Mouse (Mus musculus) urinary bladder, postnatal 25 days (tissue): ENCODE results near the gene D6Ertd527e.
A peak's percentile ranks its signal among the peaks of the same experiment; 100 is the strongest.
"Not testable (repeated sequence)": the region's sequence is repeated elsewhere in the genome, so short reads cannot be mapped to it uniquely, and the experiment has no call there.

Experiments
- DNase-seq: peaks from one replicate; pipeline ENCODE4 v3.0.0; 2022; ENCODE audit warnings: low spot score

The D6Ertd527e gene

DNA sequence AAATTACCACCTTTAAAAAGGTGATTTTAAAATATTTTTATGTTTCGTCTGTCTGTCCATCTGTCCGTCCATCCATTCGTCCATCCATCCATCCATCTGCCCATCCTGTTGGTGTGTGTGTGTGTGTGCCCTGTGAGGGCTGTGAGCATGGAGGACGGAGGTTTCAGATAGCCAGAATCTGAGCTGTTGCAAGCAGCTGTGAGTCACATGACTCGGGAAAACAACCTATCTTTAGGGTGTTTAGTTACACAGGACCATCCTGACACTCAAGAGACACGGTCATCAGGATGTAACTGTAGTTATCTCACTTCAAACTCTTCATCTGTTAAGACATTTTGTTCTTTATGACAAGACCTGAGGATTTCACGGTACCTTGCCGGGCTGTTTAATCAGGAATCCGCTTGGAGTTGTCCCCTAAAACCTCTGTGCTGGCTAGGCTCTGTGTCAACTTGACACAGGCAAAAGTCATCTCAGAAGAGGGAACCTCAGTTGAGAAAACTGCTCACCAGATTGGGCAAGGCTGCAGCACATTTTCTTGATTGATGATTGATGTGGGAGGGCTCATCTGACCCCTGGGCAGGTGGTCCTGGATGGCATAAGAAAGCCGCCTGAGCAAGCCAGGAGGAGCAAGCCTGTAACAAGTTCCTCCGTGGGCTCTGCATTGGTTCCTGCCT lies at the start of gene D6Ertd527e:
TSS of gene D6Ertd527e (plus strand) at position 624 of the 674 bp plus-strand sequence.
- no peak for DNase-seq

DNA sequence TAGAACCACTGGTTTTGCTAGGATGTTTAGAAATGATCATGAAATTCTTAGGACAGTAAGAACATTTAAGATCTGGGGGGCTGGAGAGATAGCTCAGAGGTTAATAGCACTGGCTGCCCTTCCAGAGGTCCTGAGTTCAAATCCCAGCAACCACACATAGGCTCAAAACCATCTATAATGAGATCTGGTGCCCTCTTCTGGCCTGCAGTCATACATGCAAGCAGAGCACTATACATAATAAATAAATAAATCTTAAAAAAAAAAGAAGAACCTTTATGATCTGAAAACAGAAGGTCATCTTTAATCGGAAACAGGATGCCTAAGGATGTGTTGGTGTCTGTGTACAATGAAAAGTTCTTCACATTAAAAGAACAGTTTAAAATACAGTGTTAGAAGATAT lies 44.8 kb upstream of the D6Ertd527e start:
- no peak for DNase-seq

DNA sequence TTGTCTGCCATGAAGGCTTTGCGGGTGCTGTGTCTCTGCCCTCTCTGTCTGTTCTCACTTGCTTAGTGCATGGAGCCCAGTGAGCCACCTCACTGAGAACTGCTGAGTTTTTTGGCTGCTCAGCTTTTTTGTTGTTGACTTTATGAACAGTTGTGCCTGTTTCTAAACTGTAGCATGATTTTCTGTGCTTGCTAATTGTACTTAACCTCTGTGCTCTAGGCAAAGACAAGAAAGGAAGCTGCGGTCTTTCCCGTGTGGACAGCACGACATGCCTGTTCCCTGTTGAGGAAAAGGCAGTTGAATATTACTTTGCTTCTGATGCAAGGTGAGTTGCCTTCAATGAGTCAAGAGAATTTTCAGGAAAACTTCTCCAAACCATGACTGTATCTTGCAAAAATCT lies 41.0 kb upstream of the D6Ertd527e start:
- DNase-seq: no peak

DNA sequence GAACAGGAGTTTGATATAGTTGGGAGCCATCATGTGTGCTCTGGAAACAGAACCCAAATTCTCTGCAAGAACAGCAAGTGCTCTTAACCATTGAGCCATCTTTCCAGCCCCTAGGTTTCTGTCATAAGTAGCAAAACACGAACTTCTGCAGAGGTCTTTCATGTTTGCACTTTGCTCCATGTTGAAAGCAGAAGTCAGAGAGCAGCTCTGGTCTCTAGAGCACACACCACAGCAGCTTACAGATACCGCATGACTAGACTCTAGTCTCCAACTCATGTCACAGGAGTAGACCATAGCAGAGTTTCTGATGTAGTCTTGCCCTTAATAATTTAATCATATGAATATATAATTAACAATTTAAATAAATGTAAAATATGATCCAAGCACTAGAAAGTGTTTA lies 36.3 kb upstream of the D6Ertd527e start:
- DNase-seq: no peak

DNA sequence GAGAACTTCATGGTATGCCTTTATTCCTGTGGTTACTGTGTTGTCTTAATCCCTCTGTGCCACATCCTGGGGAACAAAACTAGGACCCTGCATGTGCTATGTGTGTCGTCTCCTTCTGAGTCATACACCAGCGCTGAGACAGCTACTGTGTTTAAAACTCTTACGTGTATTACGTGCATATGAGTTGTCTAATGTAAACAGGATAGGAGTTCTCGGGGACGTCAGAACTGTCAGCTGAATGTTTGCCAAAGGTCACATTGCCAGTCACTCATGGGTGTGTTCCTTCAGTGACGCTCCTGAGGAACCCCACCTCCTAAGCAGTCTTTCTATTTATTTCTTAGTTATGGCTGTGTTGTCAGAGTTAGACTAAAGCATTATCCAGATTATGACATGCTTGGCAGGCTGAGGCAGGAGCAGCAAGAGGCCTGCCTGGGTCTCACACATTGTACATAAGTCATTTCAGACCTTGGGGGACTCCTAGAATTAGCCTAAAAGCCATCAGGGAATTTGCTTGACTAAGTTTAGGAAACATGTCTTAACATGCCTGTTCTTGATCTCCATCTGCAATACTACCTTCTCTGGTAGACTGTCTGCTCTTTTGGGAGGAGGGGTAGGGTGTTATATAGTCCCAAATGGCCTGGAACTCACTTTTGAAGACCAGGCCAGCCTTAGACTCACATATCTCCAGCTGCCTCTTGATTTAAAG lies 35.2 kb upstream of the D6Ertd527e start:
- no peak for DNase-seq

DNA sequence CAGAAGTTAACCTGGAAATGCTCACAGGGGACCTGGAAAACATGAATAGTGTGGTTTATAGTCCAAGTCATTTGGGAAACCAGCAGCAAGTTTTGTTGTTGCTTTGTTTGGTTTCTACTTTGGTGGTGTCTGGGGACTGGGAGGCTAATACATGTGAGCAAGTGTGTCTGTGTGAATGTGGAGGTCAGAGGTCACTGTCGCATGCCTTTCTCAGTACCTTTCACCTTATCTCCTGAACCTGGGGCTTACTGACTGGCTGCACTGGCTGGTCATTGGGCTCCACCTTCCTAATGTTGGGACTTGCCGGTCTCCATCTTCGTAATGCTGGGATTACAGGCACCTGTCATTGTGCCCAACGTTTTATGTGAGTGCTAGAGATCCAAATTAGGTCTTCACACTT lies 33.9 kb upstream of the D6Ertd527e start:
- no peak for DNase-seq

DNA sequence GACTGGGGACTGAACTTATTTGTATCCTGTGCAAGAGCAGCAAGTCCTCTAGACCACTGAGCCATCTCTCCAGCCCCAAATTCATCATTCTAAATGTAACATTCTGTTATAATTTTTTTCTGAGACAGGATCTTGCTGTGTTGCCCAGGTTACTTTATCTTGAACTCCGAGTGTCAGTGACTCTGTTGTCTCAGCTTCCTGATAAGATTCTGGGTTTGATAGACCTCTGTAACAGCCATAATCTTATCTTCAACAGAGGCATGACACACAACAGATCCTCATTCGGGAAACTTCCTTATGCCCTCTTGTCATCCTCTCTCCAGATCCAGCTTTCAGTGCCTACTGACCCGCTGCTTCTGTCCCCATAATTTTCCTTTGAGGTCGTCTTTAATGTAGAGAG lies 31.8 kb upstream of the D6Ertd527e start:
- DNase-seq: no peak

DNA sequence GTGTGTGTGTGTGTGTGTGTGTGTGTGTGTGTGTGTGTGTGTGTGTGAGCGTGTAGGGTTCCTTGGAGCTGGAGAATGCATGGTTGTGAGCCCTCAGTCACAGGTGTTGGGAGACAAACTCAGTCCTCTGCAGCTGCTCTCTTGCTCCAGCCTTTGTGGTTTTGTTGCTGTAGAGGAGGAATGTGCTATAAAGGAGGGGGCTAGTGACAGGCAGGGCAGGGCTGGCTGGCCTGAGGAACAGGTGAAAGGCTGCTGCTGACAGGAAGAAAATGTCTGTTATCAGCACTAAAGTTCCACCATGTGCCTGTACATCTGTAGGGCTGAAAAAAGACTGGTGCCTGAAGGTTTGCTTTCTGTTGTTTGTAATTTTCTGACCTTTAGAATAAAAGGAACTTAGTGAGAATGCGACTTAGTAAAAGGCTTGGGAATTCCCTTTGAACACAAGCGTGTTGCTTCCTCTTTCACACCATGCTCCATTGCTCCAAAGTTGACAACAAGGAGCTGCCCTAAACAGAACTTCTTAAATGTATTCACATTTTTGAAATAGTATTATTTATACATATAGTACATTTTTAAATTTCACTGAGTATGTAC lies 29.4 kb upstream of the D6Ertd527e start:
- no peak for DNase-seq

DNA sequence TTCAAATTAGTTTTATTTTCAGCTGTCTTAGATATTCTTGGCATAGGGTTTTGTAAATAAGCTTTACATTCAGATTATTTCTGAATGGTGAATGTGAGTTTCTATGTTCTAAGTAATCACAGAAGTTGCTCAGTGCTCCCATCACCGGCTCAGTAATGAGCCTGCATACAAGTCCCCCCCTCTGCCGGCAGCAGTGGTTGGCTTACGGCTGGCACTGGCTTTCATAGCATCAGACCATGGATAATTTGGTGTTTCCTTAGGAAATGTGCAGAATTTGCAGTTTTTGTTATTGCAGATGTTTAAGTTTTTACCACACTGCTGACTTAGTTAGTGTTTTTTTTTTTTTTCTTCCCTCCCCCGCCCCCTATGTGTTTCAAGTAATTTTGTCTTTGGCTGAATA lies 25.1 kb upstream of the D6Ertd527e start:
- no peak for DNase-seq

DNA sequence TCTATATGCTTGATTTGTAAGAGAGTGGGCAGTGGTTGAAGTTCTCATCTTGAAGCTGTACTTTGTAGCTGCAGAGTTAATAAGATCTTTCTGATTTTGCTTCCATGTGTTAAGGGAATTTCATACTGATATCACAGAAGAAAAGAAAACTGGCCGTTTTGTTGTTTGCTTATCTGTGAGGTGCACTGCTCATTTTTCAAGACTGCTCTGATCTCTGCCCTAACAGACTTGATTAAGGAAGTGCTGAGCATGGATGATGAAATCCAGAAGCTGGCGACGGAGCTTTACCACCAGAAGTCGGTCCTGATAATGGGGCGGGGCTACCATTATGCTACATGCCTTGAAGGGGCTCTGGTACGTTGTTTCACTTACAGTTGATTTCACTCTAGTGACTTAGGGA lies 19.5 kb upstream of the D6Ertd527e start:
- no peak for DNase-seq

DNA sequence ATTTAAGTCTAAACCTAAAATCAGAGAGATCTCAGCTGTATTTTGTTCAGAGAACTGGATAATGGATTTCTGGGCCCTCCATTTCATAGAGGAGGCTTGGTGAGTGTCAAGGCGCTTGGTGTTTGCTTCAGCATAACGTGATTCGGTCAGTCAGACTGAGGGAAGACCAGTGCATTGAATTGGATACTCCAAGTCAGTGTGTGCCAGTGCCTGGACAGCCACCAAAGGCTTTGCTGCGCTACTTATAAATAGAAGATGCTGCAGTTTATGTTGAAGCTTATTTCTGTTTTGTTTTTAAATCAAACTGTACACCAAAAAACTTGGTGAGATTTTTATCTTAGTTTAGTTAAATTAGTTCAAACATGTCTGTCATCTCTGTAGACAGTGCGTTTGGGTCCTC lies 16.2 kb upstream of the D6Ertd527e start:
- no peak for DNase-seq

DNA sequence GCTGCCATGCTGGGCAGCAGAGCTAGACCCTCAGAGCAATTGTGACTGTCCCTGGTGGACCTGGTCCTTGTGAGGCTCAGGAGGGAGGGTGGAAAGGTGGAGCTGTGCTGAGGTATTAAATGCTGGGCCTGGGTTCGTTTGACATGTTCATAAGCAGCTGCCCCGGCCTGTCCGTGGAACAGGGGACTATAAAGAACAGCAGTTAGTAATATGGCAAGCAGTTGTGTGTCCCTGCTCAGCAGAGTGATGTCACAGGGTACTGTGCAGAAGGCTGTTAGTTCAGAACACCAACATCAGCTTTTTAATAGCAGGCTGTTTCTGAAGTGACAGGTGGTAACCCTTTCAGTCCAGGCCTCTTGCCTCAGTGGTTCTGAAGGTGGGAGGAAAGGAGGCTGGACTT lies 13.7 kb upstream of the D6Ertd527e start:
- no peak for DNase-seq

DNA sequence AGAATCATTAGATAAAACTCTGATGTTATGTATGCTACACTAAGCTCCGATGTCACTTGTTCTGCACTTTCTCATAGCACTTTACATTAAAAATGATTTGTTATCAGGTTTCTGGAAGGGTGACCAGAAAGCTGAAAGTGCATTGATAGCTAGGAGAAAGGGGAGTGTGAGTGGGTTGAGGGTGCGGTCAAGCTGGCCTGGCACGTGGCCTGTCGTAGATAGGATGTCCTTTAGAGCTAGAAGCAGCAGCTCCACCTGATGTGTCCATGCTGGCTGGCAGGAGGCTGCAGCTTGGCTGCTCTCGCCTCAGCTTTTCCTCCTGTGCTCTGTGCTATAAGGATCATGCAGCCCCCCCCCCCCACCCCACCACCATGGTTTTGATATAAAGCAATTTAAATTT lies 12.1 kb upstream of the D6Ertd527e start:
- no peak for DNase-seq

DNA sequence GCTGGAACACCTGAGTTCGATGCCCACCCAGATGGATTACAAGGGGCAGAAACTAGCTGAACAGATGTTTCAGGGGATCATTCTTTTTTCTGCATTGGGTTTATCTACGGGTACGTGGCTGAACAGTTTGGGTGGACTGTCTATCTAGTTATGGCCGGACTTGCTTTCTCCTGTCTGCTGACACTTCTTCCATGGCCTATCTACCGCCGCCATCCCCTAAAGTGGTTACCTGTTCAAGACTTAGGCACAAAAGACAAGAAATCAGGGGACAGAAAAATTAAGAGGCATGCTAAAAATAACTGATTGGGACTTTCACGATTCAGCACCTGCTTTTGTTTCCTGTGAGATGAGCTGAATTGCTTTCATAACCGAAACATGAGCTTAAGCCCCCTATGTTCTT lies 10.9 kb upstream of the D6Ertd527e start:
- DNase-seq: not testable (repeated sequence)

DNA sequence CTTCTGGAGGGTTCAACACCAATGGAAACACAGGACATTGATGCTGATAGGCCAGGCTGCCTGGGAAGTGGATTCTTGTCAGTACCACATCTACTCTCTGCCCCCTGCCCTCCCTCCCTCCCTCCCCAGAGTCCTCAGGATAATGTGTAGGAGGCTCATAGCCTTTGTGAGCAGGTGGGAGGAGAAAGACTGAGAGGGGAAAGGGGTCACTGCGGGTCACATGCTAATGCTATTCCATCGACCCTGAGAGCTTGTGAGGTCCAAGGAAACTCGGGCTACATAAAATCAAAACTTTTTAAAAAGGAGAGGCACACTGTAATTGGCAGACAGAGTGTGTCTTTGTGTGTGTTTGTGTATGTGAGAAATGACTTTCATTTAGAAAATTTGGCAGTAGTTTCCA lies 5.3 kb upstream of the D6Ertd527e start:
- DNase-seq: no peak

DNA sequence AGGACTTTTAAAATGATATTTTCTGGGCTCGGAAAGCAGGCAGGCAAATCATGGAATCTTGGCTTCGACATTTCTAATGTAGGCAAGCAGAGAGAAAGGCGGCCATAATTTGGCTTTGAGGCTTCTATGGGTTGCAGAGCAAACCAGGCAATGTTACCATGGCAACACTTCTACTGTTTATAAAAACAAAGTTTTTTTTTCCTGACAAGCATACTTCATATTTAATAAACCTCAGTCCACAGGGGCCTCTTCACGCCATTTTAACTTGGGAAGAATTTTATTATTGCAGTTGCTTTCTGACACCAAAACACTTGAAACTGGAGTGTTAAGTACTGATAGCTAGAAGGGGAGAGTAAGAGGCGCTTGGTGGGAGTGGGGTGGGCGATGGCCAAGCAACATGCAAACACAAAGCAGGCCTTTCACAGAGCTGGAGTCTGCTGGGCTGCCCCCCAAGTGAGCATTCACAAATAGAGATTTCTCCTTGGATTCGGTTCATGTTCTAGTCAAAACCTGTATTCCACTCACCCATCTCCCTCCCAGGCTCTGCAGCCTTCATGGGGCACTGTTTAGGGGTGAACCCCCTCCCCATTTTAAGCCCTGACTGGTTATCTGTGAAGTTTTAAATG lies 4.8 kb upstream of the D6Ertd527e start:
- no peak for DNase-seq

DNA sequence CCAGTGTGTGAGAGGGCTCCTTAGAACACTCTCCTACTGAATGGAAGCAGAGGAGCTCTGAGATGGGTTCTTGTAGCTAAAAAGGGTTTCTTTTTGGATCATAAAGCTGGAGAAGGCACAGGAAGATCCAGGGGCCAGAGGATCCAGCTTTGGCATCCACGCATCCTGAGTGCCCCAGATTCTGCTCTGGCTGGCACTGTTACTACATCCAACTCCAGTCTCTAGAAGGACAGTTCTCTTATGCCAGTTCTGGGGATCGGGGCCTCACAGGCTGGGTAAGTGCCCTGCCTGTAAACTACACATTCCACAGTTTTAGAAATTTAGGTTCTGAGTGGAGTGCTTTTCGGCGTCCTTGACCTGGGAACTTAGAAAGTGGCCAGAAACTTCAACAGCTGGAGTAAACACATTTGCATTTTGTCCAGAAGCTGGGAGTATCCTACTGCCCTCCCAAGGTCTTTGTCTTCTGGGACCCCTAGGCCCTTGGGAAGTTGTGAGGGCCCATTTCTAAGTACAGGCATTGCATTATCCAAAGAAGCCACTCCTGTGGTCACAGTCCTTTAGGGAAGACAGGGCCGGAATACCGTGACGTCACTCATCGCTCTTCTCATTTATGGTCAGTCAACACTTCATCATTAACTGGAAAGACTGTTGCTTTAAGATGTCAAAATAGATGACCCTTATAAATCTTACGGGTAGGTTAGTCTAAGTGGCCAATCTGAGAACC lies 4.1 kb upstream of the D6Ertd527e start:
- DNase-seq: no peak

DNA sequence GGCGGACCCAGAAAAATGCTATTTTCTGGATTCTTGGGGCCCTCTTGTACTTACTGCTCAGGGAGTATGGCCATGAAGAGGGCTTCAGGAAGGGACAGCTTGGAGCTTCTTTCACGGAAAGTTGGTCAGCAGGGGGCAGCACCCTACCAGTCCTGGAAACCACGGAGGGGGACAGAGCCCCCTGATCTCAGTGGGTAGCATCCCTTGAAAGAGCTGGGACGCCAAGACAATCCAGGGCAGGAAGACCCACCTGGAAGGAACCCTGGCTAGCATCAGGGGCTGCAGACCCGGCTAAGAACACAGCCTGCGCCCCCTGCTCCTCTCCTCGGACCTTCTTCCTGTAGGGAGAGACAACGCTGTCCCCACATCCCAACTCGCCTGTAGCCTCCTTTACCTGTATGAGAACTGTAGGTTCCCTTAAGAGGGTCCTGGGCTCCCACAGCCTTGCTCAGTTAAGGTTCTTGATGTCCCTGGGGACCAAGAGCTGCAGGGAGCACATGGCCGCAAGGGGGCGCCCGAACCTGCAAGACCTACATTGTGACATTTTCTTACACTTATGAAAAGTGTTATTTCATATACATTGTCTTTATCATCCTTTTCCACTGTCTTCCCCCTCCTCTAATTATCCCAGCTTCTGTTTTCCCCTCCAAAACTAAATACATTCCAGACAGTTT lies 3.1 kb upstream of the D6Ertd527e start:
- DNase-seq: peak; percentile 95

DNA sequence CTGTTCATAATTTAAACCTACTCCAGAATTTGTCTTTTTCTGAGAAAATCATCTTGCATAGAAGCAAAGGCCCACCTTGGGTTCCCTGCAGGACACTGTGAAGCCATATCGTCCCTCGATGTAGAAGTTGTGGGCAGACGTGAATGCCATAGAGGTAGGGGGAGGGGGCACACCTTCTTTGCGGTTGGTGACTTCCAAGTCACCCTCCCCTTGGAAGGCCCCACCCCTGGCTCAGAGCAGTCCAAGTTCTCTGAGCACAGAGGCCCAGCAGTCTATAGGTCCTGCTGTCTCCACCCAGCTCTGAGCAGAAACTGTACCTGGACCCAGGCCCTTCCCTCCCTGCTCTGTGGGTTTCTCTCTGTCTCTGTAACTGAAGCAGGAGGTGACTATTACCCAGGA lies 2.6 kb upstream of the D6Ertd527e start:
- no peak for DNase-seq

DNA sequence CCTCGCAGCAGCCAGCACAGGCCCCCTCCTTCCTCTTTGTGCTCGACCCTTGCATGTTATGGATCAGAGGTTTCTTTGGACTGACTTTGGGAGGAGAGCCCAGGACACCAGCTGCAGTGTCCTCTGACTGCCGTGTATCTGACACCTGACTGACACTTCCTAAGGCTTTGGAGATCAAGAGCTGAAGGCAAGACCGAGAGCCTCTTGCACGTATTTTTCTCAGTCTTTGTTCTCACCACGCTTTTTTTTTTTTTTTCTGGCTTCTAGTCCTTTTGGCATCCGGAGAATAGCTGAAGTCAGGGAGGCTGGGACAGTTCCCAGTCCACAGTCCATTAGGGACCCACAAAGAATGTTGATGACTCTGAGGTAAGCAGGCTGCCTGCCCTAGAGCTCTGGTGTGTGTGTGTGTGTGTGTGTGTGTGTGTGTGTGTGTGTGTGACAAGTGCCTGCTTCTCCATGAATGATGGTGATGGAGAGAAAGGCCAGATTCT lies 2.1 kb upstream of the D6Ertd527e start:
- no peak for DNase-seq

DNA sequence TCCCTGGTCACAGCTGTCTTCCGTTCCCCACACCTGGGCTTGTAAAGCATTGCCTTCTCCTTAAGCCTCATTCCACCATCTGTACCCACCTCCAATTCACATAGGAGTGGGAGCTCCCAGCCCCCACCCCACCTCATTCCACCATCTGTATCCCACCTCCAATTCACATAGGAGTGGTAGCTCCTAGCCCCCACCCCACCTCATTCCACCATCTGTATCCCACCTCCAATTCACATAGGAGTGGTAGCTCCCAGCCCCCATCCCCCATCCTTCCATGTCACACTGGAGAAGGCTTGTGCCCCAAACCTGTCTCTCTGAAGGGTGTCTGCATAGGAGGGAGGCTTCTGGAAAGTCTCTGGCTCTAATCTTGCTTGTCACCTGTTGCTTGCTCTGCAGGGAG lies 1.2 kb upstream of the D6Ertd527e start:
- DNase-seq: no peak

DNA sequence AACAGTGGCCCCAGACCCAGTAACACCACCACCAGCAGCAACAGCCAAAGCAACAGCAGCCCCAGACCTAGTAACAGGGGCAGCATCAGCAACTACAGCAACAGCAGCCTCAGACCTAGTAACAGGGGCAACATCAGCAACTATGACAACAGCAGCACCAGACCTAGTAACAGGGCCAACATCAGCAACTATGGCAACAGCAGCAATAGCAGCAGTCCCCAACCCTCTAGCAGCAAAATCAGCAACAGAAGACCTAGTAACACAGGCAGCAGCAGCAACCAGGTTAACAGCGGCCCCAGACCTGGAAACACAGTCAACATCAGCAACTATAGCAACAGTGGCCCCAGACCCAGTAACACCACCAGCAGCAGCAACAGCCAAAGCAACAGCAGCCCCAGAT lies 6.9 kb downstream of the D6Ertd527e start:
- DNase-seq: no peak
